Mouse (Mus musculus) ovary, adult 10 weeks (tissue): ENCODE results near the gene Atg14. TPM values are rescaled to one million over a fixed set of nuclear protein-coding genes. Genes with fewer than 3 reads are reported as not detected.

Source experiments
- polyA plus RNA-seq: library from polyadenylated mRNA; stranded (reverse); fragments of 350-450 nt; fragmentation: Illumina TruSeq; extraction: RNeasy Lipid Tissue Mini Kit (QIAGEN cat#74804); gene quantifications from one replicate; pipeline ENCODE4 v1.2.3, GENCODE M21; 2014

Atg14 gene
- 21.4 TPM for polyA plus RNA-seq

DNA sequence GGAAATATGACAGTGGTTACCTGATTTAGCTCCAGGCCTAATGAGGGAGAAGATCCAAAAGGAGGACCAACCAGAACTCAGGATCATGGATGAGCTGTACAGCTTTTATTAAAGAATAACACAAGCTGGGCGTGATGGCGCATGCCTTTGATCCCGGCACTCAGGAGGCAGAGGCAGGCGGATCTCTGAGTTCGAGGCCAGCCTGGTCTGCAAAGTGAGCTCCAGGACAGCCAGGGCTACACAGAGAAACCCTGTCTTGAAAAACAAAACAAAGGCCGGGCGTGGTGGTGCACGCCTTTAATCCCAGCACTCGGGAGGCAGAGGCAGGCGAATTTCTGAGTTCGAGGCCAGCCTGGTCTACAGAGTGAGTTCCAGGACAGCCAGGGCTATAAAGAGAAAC, at the start of gene Atg14:
Atg14 (minus strand) TSS at position 101 of the 400 bp plus-strand sequence.

Other genes with a start within 250 kb of the Atg14 start
- gene Lgals3, start 202.9 kb downstream of the Atg14 start, polyA plus RNA-seq = 27.6 TPM
- gene Dlgap5, start 152.2 kb downstream of the Atg14 start, polyA plus RNA-seq = 8.6 TPM
- 24.4 TPM for gene Fbxo34, start 120.2 kb downstream of the Atg14 start, polyA plus RNA-seq
- gene Ktn1, start 77.8 kb upstream of the Atg14 start, polyA plus RNA-seq = 191 TPM